Mouse (Mus musculus): Measurements from ENCODE around the gene Csrnp1. TPM values are rescaled to one million over a fixed set of nuclear protein-coding genes. Genes with fewer than 3 reads are reported as not detected.

The Csrnp1 gene
- polyA plus RNA-seq, 2 experiments from 2014 or later = 22.7 to 89.4 TPM

- peak; percentile 11 for ATAC-seq
Measured at GRCm38 (mm10) chr9:119976704-119977556, 7.5 kb downstream of the Csrnp1 start.

GRCm38 (mm10) chr9:119975286-119975685, 9.2 kb downstream of the Csrnp1 start:
- ATAC-seq = no peak

GRCm38 (mm10) chr9:119974609-119975008, 9.8 kb downstream of the Csrnp1 start:
- no peak for ATAC-seq

GRCm38 (mm10) chr9:119973869-119974520, 10.5 kb downstream of the Csrnp1 start:
- no peak for ATAC-seq

- ATAC-seq = no peak
Measured at GRCm38 (mm10) chr9:119973281-119973680, 11.2 kb downstream of the Csrnp1 start.

GRCm38 (mm10) chr9:119972582-119972981, 11.9 kb downstream of the Csrnp1 start:
- no peak for ATAC-seq

GRCm38 (mm10) chr9:119972166-119972565, 12.3 kb downstream of the Csrnp1 start:
- ATAC-seq = no peak

- ATAC-seq = peak; percentile 18
Measured at GRCm38 (mm10) chr9:119970763-119971656, 13.4 kb downstream of the Csrnp1 start.

GRCm38 (mm10) chr9:119970221-119970620, 14.2 kb downstream of the Csrnp1 start:
- ATAC-seq = peak; percentile 44

- ATAC-seq = no peak
Measured at GRCm38 (mm10) chr9:119969811-119970210, 14.6 kb downstream of the Csrnp1 start.

- no peak for ATAC-seq
Measured at GRCm38 (mm10) chr9:119966221-119966910, 18.1 kb downstream of the Csrnp1 start.

GRCm38 (mm10) chr9:119965186-119965585, 19.3 kb downstream of the Csrnp1 start:
- no peak for ATAC-seq

- no peak for ATAC-seq
Measured at GRCm38 (mm10) chr9:119964206-119964605, 20.3 kb downstream of the Csrnp1 start.

GRCm38 (mm10) chr9:119962987-119963667, 21.3 kb downstream of the Csrnp1 start:
- ATAC-seq = peak; percentile 90

- no peak for ATAC-seq
Measured at GRCm38 (mm10) chr9:119962216-119962615, 22.2 kb downstream of the Csrnp1 start.

GRCm38 (mm10) chr9:119958835-119959234, 25.6 kb downstream of the Csrnp1 start:
- ATAC-seq = no peak

GRCm38 (mm10) chr9:119951388-119951787, 33.1 kb downstream of the Csrnp1 start:
- no peak for ATAC-seq

- ATAC-seq = no peak
Measured at GRCm38 (mm10) chr9:119950434-119950833, 34.0 kb downstream of the Csrnp1 start.

- no peak for ATAC-seq
Measured at GRCm38 (mm10) chr9:119948804-119949203, 35.7 kb downstream of the Csrnp1 start.

- ATAC-seq = no peak
Measured at GRCm38 (mm10) chr9:119945173-119945900, 39.1 kb downstream of the Csrnp1 start.

- ATAC-seq = no peak
Measured at GRCm38 (mm10) chr9:119943326-119943725, 41.1 kb downstream of the Csrnp1 start.

Data from CD4-positive, CD25-positive, alpha-beta regulatory T cell, adult 4 months (primary cell).